Mouse (Mus musculus) lung, postnatal 0 days (tissue): ENCODE results near the gene Inca1.

ENCODE experiments used
- CTCF ChIP-seq: IDR thresholded peaks from 2 replicates; pipeline ENCODE4 v1.5.1; 2016; ENCODE audit warnings: antibody characterized with exemption, mild to moderate bottlenecking
- EP300 ChIP-seq: IDR thresholded peaks from 2 replicates; pipeline ENCODE4 v1.6.1; 2016; ENCODE audit warnings: antibody characterized with exemption, mild to moderate bottlenecking, control low read depth

GRCm38 (mm10) chr11:70689578-70689977 is 10.4 kb downstream of the Inca1 start:
- no peak for TF ChIP-seq EP300
- no peak for TF ChIP-seq CTCF
